Mouse (Mus musculus) layer of hippocampus, postnatal 14 days (tissue): ENCODE data around the gene Tenm2. TPM values are rescaled to one million over a fixed set of nuclear protein-coding genes. Genes with fewer than 3 reads are reported as not detected.

Experiments used
- DNase-seq, 2 experiments: peaks; one replicate each; pipeline ENCODE4 v3.0.0; 2021 to 2022; ENCODE audit warnings: low spot score in 2 of 2, mixed read lengths in 1 of 2
- total RNA-seq, 2 experiments: library from RNA; stranded (reverse); gene quantifications; 2 replicates each; pipeline ENCODE4 v1.2.3; 2021

Gene Tenm2
- total RNA-seq, 2 experiments from 2014 or later: 156 to 173 TPM

- DNase-seq: peak; percentile 32 to 63
Measured at GRCm38 (mm10) chr11:36919301-36919700, 316.5 kb downstream of the Tenm2 start.

- DNase-seq: no peak
Measured at GRCm38 (mm10) chr11:36911406-36911805, 324.4 kb downstream of the Tenm2 start.

- DNase-seq: no peak
Measured at GRCm38 (mm10) chr11:36909036-36909435, 326.7 kb downstream of the Tenm2 start.

GRCm38 (mm10) chr11:36902302-36902701 lies 333.5 kb downstream of the Tenm2 start:
- DNase-seq: no peak

- no peak for DNase-seq
Measured at GRCm38 (mm10) chr11:36893061-36893460, 342.7 kb downstream of the Tenm2 start.

GRCm38 (mm10) chr11:36891106-36891505 lies 344.7 kb downstream of the Tenm2 start:
- no peak for DNase-seq

- no peak for DNase-seq
Measured at GRCm38 (mm10) chr11:36887490-36887889, 348.3 kb downstream of the Tenm2 start.

- DNase-seq: no peak
Measured at GRCm38 (mm10) chr11:36886147-36886546, 349.6 kb downstream of the Tenm2 start.

GRCm38 (mm10) chr11:36872961-36873360 lies 362.8 kb downstream of the Tenm2 start:
- DNase-seq: peak in 1 of 2 experiments; percentile 31

GRCm38 (mm10) chr11:36870548-36870947 lies 365.2 kb downstream of the Tenm2 start:
- no peak for DNase-seq

- no peak for DNase-seq
Measured at GRCm38 (mm10) chr11:36851690-36852089, 384.1 kb downstream of the Tenm2 start.

GRCm38 (mm10) chr11:36847451-36847850 lies 388.3 kb downstream of the Tenm2 start:
- DNase-seq: no peak

GRCm38 (mm10) chr11:36832855-36833254 lies 402.9 kb downstream of the Tenm2 start:
- no peak for DNase-seq

GRCm38 (mm10) chr11:36831511-36831910 lies 404.3 kb downstream of the Tenm2 start:
- no peak for DNase-seq

GRCm38 (mm10) chr11:36824666-36825065 lies 411.1 kb downstream of the Tenm2 start:
- no peak for DNase-seq

GRCm38 (mm10) chr11:36804615-36805014 lies 431.1 kb downstream of the Tenm2 start:
- no peak for DNase-seq

GRCm38 (mm10) chr11:36802208-36802631 lies 433.5 kb downstream of the Tenm2 start:
- peak; percentile 37 to 54 for DNase-seq

GRCm38 (mm10) chr11:36801683-36802082 lies 434.1 kb downstream of the Tenm2 start:
- no peak for DNase-seq

GRCm38 (mm10) chr11:36799409-36799808 lies 436.4 kb downstream of the Tenm2 start:
- DNase-seq: no peak

GRCm38 (mm10) chr11:36758009-36758408 lies 477.8 kb downstream of the Tenm2 start:
- peak in 1 of 2 experiments; percentile 24 for DNase-seq

GRCm38 (mm10) chr11:36746286-36746685 lies 489.5 kb downstream of the Tenm2 start:
- DNase-seq: no peak

- no peak for DNase-seq
Measured at GRCm38 (mm10) chr11:36727800-36728199, 508.0 kb downstream of the Tenm2 start.

- no peak for DNase-seq
Measured at GRCm38 (mm10) chr11:36702881-36703280, 532.9 kb downstream of the Tenm2 start.

GRCm38 (mm10) chr11:36700951-36701350 lies 534.8 kb downstream of the Tenm2 start:
- DNase-seq: no peak
